Mouse (Mus musculus) E14TG2a.4 (cell line): ENCODE data around the gene Tap1.

Experiments used
- H3K27me3 ChIP-seq: 2 replicates; pipeline ENCODE4 v1.6.1; 2014; ENCODE audit warnings: low read length, control low read depth; ENCODE audit not compliant: insufficient read depth
- H3K36me3 ChIP-seq: 2 replicates; pipeline ENCODE4 v1.6.1; 2014; ENCODE audit warnings: low read length, control low read depth; ENCODE audit not compliant: insufficient read depth
- H3K4me1 ChIP-seq: replicated peaks from 2 replicates; pipeline ENCODE4 v1.6.1; 2014; ENCODE audit warnings: low read depth, low read length, control low read depth
- H3K4me3 ChIP-seq: replicated peaks from 2 replicates; pipeline ENCODE4 v1.5.1; 2014; ENCODE audit warnings: mild to moderate bottlenecking, low read length
- H3K9me3 ChIP-seq: 2 replicates; pipeline ENCODE4 v1.6.1; 2014; ENCODE audit warnings: low read length, control low read depth
- CTCF ChIP-seq: conservative IDR thresholded peaks from 2 replicates; pipeline ENCODE4 v1.5.1; 2014; ENCODE audit warnings: low read length
- NANOG ChIP-seq: IDR thresholded peaks from 2 replicates; pipeline ENCODE4 v1.6.1; 2014; ENCODE audit warnings: borderline replicate concordance, low read length, mixed read lengths
- POU5F1 ChIP-seq: IDR thresholded peaks from 2 replicates; pipeline ENCODE4 v1.6.1; 2014; ENCODE audit warnings: low read length, borderline replicate concordance

Gene Tap1

GRCm38 (mm10) chr17:34187261-34187916, at the start of gene Tap1, which contains the start of gene Psmb9:
TSS of gene Tap1 (plus strand) at chr17:34187553.
TSS of gene Psmb9 (minus strand) at chr17:34187764.
- Histone ChIP-seq H3K27me3 (peaks cover 89% of the 10 kb centered on the region), H3K4me3 (peak within 1 kb of the TSS; percentile 79), H3K36me3 (no peaks in the 10 kb centered on the region), H3K9me3 (no peaks in the 10 kb centered on the region), H3K4me1 (peaks cover 47% of the 10 kb centered on the region)
- TF ChIP-seq CTCF, result no peak
- no peak for TF ChIP-seq POU5F1
- TF ChIP-seq NANOG, result no peak

- no peaks in the 10 kb centered on the region for H3K36me3 ChIP-seq
- peaks cover 55% of the 10 kb centered on the region for H3K4me1 ChIP-seq
- no peaks in the 10 kb centered on the region for H3K9me3 ChIP-seq
- peaks cover 58% of the 10 kb centered on the region for H3K27me3 ChIP-seq
- H3K4me3 ChIP-seq, result no peak overlapping the region
- TF ChIP-seq CTCF (no peak), NANOG (no peak), POU5F1 (no peak)
Measured at GRCm38 (mm10) chr17:34137601-34138000, 49.8 kb upstream of the Tap1 start.

- Histone ChIP-seq H3K9me3 (no peaks in the 10 kb centered on the region), H3K4me3 (0 out of 2 replicates have a peak overlapping the region, but pooled peaks have one; percentile 49), H3K27me3 (peaks cover 58% of the 10 kb centered on the region), H3K36me3 (no peaks in the 10 kb centered on the region), H3K4me1 (peaks cover 59% of the 10 kb centered on the region)
- TF ChIP-seq CTCF (no peak), POU5F1 (no peak), NANOG (no peak)
Measured at GRCm38 (mm10) chr17:34138655-34139054, 48.7 kb upstream of the Tap1 start.

- no peak for TF ChIP-seq CTCF
- TF ChIP-seq NANOG, result no peak
- no peak for TF ChIP-seq POU5F1
- H3K27me3 ChIP-seq, result peaks cover 58% of the 10 kb centered on the region
- peaks cover 57% of the 10 kb centered on the region for H3K4me1 ChIP-seq
- H3K9me3 ChIP-seq, result no peaks in the 10 kb centered on the region
- peak overlapping the region; percentile 49; the same call in 1 of the 2 replicates for H3K4me3 ChIP-seq
- H3K36me3 ChIP-seq, result no peaks in the 10 kb centered on the region
Measured at GRCm38 (mm10) chr17:34139416-34139815, 47.9 kb upstream of the Tap1 start.

- Histone ChIP-seq H3K4me1 (peaks cover 53% of the 10 kb centered on the region), H3K4me3 (no peak overlapping the region), H3K36me3 (no peaks in the 10 kb centered on the region), H3K27me3 (peaks cover 61% of the 10 kb centered on the region), H3K9me3 (no peaks in the 10 kb centered on the region)
- TF ChIP-seq CTCF (no peak), NANOG (no peak), POU5F1 (no peak)
Measured at GRCm38 (mm10) chr17:34140240-34140639, 47.1 kb upstream of the Tap1 start.

- peaks cover 43% of the 10 kb centered on the region for H3K4me1 ChIP-seq
- H3K27me3 ChIP-seq, result peaks cover 54% of the 10 kb centered on the region
- H3K4me3 ChIP-seq, result no peak overlapping the region
- H3K36me3 ChIP-seq, result no peaks in the 10 kb centered on the region
- no peaks in the 10 kb centered on the region for H3K9me3 ChIP-seq
- TF ChIP-seq CTCF (no peak), NANOG (no peak), POU5F1 (no peak)
Measured at GRCm38 (mm10) chr17:34141448-34141847, 45.9 kb upstream of the Tap1 start.

- Histone ChIP-seq H3K36me3 (no peaks in the 10 kb centered on the region), H3K4me3 (no peak overlapping the region), H3K9me3 (no peaks in the 10 kb centered on the region), H3K27me3 (peaks cover 43% of the 10 kb centered on the region), H3K4me1 (peaks cover 32% of the 10 kb centered on the region)
- TF ChIP-seq CTCF (no peak), POU5F1 (no peak)
Measured at GRCm38 (mm10) chr17:34142456-34143010, 44.8 kb upstream of the Tap1 start.

- no peak for TF ChIP-seq NANOG
- TF ChIP-seq CTCF, result no peak
- no peak for TF ChIP-seq POU5F1
- Histone ChIP-seq H3K9me3 (no peaks in the 10 kb centered on the region), H3K4me3 (no peak within 1 kb of the TSS), H3K27me3 (peaks cover 40% of the 10 kb centered on the region), H3K4me1 (peaks cover 27% of the 10 kb centered on the region), H3K36me3 (no peaks in the 10 kb centered on the region)
Measured at GRCm38 (mm10) chr17:34143033-34143432, 44.3 kb upstream of the Tap1 start, which contains the start of gene H2-DMb2. TSS of gene H2-DMb2 (plus strand) at chr17:34143307.
